Mouse (Mus musculus): ENCODE results near the gene Actl6a. TPM values are rescaled to one million over a fixed set of nuclear protein-coding genes. Genes with fewer than 3 reads are reported as not detected.
A peak's percentile ranks its signal among the peaks of the same experiment; 100 is the strongest.
"Not testable (repeated sequence)": the region's sequence is repeated elsewhere in the genome, so short reads cannot be mapped to it uniquely, and the experiment has no call there.

Actl6a gene
- polyA plus RNA-seq, 2 experiments: 31.0 to 73.7 TPM

- TF ChIP-seq CTCF (IDR thresholded peaks at IDR 0.05; ENCODE audit: low read depth): no peak
- TF ChIP-seq EP300 (IDR thresholded peaks at IDR 0.05; ENCODE audit: low read depth): no peak
- peaks cover 12 to 14% of the 10 kb centered on the region in 2 experiments for H3K4me1 ChIP-seq (replicated peaks; ENCODE audit: control insufficient read depth in 2 of 2, insufficient read depth in 2 of 2, low read length in 1 of 2)
- no peaks in the 10 kb centered on the region for H3K9me3 ChIP-seq (ENCODE audit: control insufficient read depth, low read length)
- WGBS (ENCODE audit: insufficient replicate concordance): under 1% methylated on average over 31 of the region's 31 CpGs
- peak within 1 kb of the TSS; percentile 76 for H3K4me2 ChIP-seq (ENCODE audit: low read depth)
- H3K9ac ChIP-seq (replicated peaks): peak within 1 kb of the TSS; percentile 75
- peak within 1 kb of the TSS; percentile 93 to 97 for H3K4me3 ChIP-seq (ENCODE audit: insufficient read depth in 1 of 2, low read depth in 2 of 2, low read length in 2 of 2)
- DNase-seq (ENCODE audit: low read depth in 3 of 3, low spot score in 3 of 3): peak in 1 of 3 experiments; percentile 4
- peak; percentile 28 for ATAC-seq (ENCODE audit: insufficient read depth)
- H3K27me3 ChIP-seq (ENCODE audit: control insufficient read depth, insufficient read depth, low read length): no peaks in the 10 kb centered on the region
- H3K27ac ChIP-seq: peak within 1 kb of the TSS; percentile 48
- H3K36me3 ChIP-seq (replicated peaks; ENCODE audit: control insufficient read depth, insufficient read depth, low read depth): peaks cover 7% of the 10 kb centered on the region
Measured at GRCm38 (mm10) chr3:32737172-32737655, 31.1 kb downstream of the Actl6a start, which contains the start of gene Mrpl47. Mrpl47 (minus strand) TSS chr3:32737605.

DNA sequence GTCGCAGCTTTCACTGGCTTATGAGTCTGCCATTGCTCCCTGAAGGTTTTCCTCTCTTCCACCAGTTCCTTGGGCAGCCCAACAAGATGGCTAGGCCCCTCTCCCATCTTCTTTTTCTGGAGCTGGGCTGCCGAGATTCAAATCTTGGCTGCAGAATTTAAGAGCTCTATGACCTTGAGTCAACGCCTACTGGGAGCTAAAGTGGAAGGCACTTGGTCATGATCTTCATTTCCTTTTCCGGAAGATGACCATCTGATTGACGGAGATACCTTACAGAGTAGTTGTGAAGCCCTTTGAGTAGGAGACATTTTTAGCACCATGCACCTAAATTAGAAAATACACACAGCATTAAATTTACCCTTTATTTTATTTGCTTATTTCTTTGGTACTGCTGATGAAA, 32.5 kb downstream of the Actl6a start:
- Histone ChIP-seq H3K27me3 (ENCODE audit: control insufficient read depth, insufficient read depth, low read length) (no peaks in the 10 kb centered on the region), H3K36me3 (replicated peaks; ENCODE audit: control insufficient read depth, insufficient read depth, low read depth) (no peaks in the 10 kb centered on the region; the same call in 1 of the 2 replicates), H3K4me1 (replicated peaks; ENCODE audit: control insufficient read depth in 2 of 2, insufficient read depth in 2 of 2, low read length in 1 of 2) (peaks cover 12 to 14% of the 10 kb centered on the region in 2 experiments), H3K9me3 (ENCODE audit: control insufficient read depth, low read length) (no peaks in the 10 kb centered on the region), H3K4me2 (ENCODE audit: low read depth) (no peak overlapping the region; the same call in 1 of the 2 replicates), H3K4me3 (ENCODE audit: insufficient read depth in 1 of 2, low read depth in 2 of 2, low read length in 2 of 2) (no peak overlapping the region; a peak in 1 of 4 replicates), H3K9ac (replicated peaks) (no peak overlapping the region), H3K27ac (no peak overlapping the region)
- no peak for DNase-seq (ENCODE audit: low read depth in 3 of 3, low spot score in 3 of 3)
- ATAC-seq (ENCODE audit: insufficient read depth): no peak
- 77% methylated on average over 5 of the region's 5 CpGs for WGBS (ENCODE audit: insufficient replicate concordance)
- TF ChIP-seq EP300 (IDR thresholded peaks at IDR 0.05; ENCODE audit: low read depth) (no peak), CTCF (IDR thresholded peaks at IDR 0.05; ENCODE audit: low read depth) (no peak)

DNA sequence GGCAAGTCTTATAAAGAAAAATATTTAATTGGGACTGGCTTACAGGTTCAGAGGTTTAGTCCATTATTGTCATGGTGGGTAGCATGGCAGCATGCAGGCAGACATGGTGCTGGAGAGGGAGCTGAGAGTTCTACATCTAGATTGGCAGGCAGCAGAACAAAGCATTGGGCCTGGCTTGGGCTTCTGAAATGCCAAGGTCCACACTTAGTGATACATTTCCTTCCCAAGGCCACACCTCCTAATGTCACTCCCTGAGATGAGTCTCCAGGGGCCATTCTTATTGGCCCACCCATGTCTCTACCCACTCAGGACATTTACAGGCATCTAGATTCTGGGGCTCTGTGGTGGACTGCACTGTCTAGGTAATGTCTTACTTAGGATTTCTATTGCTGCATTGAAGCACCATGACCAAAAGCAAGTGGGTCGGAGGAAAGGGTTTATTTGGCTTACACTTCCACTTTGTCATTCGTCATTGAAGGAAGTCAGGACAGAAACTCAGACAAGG, 36.2 kb downstream of the Actl6a start:
- TF ChIP-seq CTCF (IDR thresholded peaks at IDR 0.05; ENCODE audit: low read depth) (no peak), EP300 (IDR thresholded peaks at IDR 0.05; ENCODE audit: low read depth) (no peak)
- no peaks in the 10 kb centered on the region for H3K9me3 ChIP-seq (ENCODE audit: control insufficient read depth, low read length)
- H3K4me1 ChIP-seq (replicated peaks; ENCODE audit: control insufficient read depth in 2 of 2, insufficient read depth in 2 of 2, low read length in 1 of 2): peaks cover 6 to 8% of the 10 kb centered on the region in 2 experiments
- H3K27me3 ChIP-seq (ENCODE audit: control insufficient read depth, insufficient read depth, low read length): no peaks in the 10 kb centered on the region
- WGBS (ENCODE audit: insufficient replicate concordance): 67% methylated on average over 2 of the region's 2 CpGs
- no peak overlapping the region for H3K4me3 ChIP-seq (ENCODE audit: insufficient read depth in 1 of 2, low read depth in 2 of 2, low read length in 2 of 2)
- no peak overlapping the region for H3K4me2 ChIP-seq (ENCODE audit: low read depth)
- H3K27ac ChIP-seq: no peak overlapping the region
- DNase-seq (ENCODE audit: low read depth in 3 of 3, low spot score in 3 of 3) (no peak), ATAC-seq (ENCODE audit: insufficient read depth) (no peak)
- no peak overlapping the region for H3K9ac ChIP-seq (replicated peaks)
- peaks cover 16% of the 10 kb centered on the region for H3K36me3 ChIP-seq (replicated peaks; ENCODE audit: control insufficient read depth, insufficient read depth, low read depth)

DNA sequence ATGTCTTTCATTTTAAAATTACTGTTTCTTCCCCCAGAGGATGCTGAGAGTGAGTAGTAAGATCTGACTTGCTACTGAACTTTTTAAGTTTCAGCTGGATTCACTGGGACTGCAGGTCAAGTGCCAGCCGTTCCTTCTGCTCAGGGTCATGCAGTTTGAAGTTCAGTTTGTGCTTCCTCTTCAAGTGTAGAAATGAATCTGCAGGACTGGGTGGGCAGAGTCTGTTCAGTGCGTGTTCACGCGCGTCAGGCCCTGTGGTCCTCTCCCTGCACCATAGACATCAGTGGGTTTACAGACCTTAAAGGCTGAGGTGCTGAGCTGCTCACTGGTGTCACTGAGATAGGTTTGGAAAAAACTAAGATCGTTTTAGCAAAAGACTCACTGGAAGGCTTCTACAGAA, 38.9 kb downstream of the Actl6a start:
- H3K36me3 ChIP-seq (replicated peaks; ENCODE audit: control insufficient read depth, insufficient read depth, low read depth): peaks cover 28% of the 10 kb centered on the region
- H3K9ac ChIP-seq (replicated peaks): no peak overlapping the region
- H3K4me1 ChIP-seq (replicated peaks; ENCODE audit: control insufficient read depth in 2 of 2, insufficient read depth in 2 of 2, low read length in 1 of 2): no peaks in the 10 kb centered on the region
- no peak for TF ChIP-seq EP300 (IDR thresholded peaks at IDR 0.05; ENCODE audit: low read depth)
- TF ChIP-seq CTCF (IDR thresholded peaks at IDR 0.05; ENCODE audit: low read depth): no peak
- no peak overlapping the region for H3K4me3 ChIP-seq (ENCODE audit: insufficient read depth in 1 of 2, low read depth in 2 of 2, low read length in 2 of 2)
- DNase-seq (ENCODE audit: low read depth in 3 of 3, low spot score in 3 of 3): no peak
- ATAC-seq (ENCODE audit: insufficient read depth): no peak
- H3K9me3 ChIP-seq (ENCODE audit: control insufficient read depth, low read length): no peaks in the 10 kb centered on the region
- no peaks in the 10 kb centered on the region for H3K27me3 ChIP-seq (ENCODE audit: control insufficient read depth, insufficient read depth, low read length)
- no peak overlapping the region for H3K27ac ChIP-seq
- H3K4me2 ChIP-seq (ENCODE audit: low read depth): no peak overlapping the region
- 84% methylated on average over 6 of the region's 6 CpGs for WGBS (ENCODE audit: insufficient replicate concordance)

- peaks cover 28% of the 10 kb centered on the region for H3K36me3 ChIP-seq (replicated peaks; ENCODE audit: control insufficient read depth, insufficient read depth, low read depth)
- not testable (repeated sequence) for H3K4me3 ChIP-seq (ENCODE audit: insufficient read depth in 1 of 2, low read depth in 2 of 2, low read length in 2 of 2); DNase-seq (ENCODE audit: low read depth in 3 of 3, low spot score in 3 of 3); H3K4me2 ChIP-seq (ENCODE audit: low read depth); H3K4me1 ChIP-seq (replicated peaks; ENCODE audit: control insufficient read depth in 2 of 2, insufficient read depth in 2 of 2, low read length in 1 of 2); H3K9ac ChIP-seq (replicated peaks); H3K27me3 ChIP-seq (ENCODE audit: control insufficient read depth, insufficient read depth, low read length); H3K9me3 ChIP-seq (ENCODE audit: control insufficient read depth, low read length); ATAC-seq (ENCODE audit: insufficient read depth); H3K27ac ChIP-seq
Measured at GRCm38 (mm10) chr3:32745426-32745825, 39.3 kb downstream of the Actl6a start.
